Mouse (Mus musculus): ENCODE data around the gene Cbl.

- no peak for TF ChIP-seq GATA1 (IDR thresholded peaks at IDR 0.05; ENCODE audit: borderline replicate concordance, low read length)
- no peak for TF ChIP-seq FLI1 (IDR thresholded peaks at IDR 0.05; ENCODE audit: low read length)
These were observed 41.5 kb downstream of the Cbl start for GRCm38 (mm10) chr9:44192312-44192711.

Measured in megakaryocyte, embryonic 14.5 days (primary cell).